Mouse (Mus musculus) hindlimb bud, embryonic 11.5 days (tissue): Measurements from ENCODE around the gene Zfyve9.

Experiments
- DNase-seq: peaks from one replicate; pipeline ENCODE4 v3.0.0-alpha.2; 2012; ENCODE audit warnings: low read depth, low spot score; ENCODE audit errors: extremely low spot score

Zfyve9 gene

DNA sequence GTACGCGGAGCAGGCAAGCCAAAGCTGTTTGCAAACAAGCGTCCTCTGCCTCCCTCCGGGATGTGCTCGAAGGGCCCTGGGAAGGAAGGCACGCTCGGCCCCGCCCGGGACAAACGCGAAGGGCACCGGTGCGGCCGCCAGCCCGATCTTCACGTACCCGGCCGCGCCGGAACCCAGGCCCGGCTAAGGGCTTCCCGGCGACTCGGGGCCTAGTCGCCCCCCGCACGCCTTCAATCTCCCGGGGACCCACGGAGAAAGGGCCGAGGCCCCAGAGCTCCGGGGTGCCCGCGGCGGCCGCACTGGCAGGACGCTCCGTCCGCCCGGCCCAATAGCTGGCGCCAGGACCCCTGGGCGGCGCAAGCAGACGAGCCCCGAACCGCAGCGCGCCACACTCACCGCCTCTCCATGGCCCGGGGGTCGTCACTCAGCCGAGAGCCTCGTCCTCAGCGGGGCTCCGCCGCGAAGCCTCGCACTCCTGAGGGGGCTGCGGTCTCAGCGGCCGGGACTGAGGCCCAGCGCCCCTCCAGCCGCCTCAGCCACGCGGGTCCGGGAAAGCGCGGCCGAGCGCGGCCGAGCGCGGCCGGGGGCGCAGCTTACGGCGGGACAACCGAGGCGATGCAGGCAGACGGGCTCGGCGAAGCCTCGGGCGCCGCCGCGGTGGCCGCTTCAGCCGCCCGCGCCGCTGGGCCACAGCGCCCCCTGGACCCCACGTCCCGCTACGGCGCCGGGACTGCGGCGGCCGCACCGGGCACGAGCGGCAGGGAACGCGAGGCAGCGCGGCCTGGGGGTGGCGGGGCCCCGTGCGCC is at the start of gene Zfyve9:
Gene Zfyve9, minus strand, starts transcription at position 742 of the 807 bp plus-strand sequence.
- no peak for DNase-seq

DNA sequence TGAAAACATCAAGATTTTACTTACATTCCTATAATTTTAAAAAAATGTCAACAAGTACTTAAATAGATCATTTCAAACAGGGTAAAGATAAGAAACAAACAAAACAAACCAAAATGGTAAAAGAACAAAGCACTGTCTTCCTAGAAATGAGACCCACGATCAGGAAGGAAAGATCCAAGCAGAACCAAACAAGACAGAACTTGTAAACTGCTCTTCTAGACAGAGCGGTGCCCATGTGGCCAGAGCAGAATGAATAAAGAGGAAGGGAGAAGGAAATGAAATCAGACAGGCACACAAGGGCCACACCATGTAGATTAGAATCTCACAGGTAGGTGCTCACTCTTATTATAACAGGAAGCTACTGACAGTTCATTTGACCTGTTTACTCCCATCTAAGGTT is 46.0 kb upstream of the Zfyve9 start:
- no peak for DNase-seq

- DNase-seq: no peak
These were observed 45.5 kb upstream of the Zfyve9 start for GRCm38 (mm10) chr4:108826096-108826495.

- no peak for DNase-seq
These were observed 45.1 kb upstream of the Zfyve9 start for GRCm38 (mm10) chr4:108825677-108826076.

GRCm38 (mm10) chr4:108811550-108811949 is 31.0 kb upstream of the Zfyve9 start:
- DNase-seq: no peak

DNA sequence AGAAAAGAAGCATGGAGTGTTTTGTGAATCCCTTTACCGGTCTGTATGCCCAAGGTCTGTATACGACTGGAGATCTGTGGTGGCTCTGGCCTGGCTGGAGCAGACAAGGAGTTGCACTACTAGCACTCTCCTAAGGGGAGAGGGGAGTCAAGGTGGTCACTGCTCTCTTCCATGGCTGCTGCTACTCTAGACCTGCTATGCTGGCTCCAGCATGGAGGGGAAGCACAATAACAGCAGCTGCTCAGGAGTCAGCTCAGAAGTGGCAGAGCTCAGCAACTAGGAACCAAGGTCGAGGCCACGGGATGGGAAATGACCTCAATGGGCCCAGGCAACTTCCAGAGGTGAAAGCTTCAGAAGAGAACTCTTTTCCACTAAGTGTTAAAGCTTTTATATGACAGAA is 30.5 kb upstream of the Zfyve9 start:
- no peak for DNase-seq

GRCm38 (mm10) chr4:108803535-108803934 is 22.9 kb upstream of the Zfyve9 start:
- no peak for DNase-seq

GRCm38 (mm10) chr4:108798083-108798830 is 17.7 kb upstream of the Zfyve9 start:
- no peak for DNase-seq

- no peak for DNase-seq
These were observed 16.1 kb upstream of the Zfyve9 start for GRCm38 (mm10) chr4:108796701-108797100.

- DNase-seq: no peak
These were observed 13.3 kb upstream of the Zfyve9 start for GRCm38 (mm10) chr4:108793941-108794340.

DNA sequence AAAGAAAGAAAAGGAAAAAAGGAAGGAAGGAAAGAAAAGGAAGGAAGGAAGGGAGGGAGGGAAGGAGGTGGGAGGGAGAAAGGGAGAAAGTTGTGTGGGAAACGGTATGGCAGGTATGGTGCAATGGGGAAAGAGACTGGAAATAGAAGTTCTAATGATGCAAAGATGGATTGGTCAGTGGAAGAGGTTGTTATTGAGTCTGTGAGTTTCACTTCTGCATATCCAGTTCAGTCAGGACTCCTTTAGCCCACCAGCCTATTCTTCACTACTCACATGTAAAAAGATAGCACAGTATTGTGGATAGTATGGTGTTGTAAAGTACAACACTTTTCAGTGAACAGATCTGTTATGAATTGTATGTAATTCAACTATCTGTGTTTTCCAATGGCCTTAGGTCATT is 9.9 kb upstream of the Zfyve9 start:
- DNase-seq: no peak

DNA sequence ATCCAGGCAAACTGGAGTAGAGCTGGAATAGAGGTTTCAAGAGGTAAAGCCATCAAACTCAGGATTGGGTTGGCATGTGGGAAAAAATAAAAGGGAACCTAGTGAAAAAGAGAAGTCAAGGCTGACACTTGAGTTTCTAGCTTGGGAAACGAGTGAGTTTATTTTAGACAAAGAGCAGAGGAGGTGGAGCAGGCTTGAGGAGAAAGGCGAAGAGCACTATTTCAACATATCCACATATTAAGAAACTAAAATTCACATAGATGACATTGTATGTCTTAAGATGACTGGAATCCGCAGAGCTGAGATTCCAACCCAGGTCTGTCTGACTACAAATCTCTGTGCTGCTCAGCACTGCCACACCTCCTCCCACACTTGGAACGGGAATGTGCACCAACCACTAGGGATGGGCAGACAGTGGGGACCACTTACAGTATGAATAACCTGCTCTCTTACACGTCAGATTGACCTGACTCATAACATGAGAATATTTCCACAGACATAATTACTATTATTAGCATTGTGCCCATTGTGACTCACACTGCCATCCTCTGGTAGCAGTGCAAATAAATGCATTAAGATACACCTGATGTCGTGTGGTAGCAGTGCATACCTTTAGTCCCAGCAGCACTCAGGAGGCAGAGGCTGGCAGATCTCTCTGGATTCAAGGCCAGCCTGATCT is 8.8 kb upstream of the Zfyve9 start:
- no peak for DNase-seq

DNA sequence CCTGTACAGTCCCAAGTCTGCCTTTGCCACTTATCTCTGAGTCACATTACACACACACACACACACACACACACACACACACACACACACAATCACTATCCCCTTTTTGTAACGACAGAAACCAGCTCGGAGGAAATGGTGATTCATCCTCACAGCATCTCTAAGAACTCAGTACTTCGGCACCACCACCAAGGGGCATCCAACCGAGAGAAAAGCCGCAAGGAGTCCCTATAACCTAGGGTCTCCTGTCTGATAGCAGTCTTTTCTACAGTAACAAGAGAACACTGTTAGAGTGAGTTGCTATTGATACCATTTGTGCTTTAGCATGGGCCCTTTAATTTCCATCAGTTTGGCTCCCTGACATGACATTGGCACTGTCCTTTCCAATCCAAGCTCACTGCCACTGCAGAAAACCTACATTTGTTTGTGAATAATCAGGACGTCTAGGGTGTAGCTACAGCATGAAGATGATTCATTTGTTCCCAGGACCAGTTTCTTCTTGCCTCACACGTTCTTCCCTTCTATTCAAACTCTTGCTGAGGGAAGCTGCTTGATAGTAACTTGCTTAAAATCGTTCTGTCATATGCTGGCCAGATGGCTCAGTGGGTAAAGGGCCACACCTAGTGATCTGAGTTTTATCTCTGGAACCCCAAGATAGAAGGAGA is 2.0 kb upstream of the Zfyve9 start:
- no peak for DNase-seq

DNA sequence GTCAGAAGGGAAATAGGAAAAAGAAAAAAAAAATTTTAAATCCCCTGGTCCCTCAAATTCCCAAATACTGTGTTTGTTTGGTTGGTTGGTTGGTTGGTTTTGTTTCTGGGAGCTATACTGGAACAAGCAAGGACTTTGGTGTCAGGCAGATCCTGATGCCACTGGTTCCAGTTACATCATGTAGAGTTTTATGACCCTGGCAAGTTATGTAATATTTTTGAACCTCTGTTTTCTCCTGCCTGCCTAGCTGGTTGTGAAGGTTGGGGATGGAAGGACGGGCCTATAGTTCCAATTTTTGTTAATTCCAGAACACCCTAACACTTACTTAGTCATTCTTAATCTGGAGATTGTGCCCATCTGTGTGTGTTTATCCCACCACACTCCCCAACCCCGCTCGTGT is 998 bp upstream of the Zfyve9 start:
- DNase-seq: no peak

DNA sequence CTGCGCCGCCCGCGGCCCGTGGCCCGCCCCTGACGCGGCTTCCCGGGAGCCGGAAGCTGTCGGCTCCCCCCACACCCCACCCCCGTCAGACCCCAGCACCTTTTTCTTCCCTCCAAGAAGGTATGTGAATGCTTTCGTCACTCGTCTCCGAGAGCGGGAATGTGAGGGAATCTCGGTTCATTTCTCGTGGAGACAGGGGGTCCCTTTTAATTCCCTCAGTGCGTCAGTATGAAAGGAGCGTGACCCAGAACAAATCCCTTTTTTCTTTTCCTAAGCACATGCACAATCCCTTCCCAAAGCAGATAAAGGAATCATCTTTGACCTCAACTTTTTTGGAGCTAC is 237 bp upstream of the Zfyve9 start:
- DNase-seq: peak; percentile 41

- no peak for DNase-seq
These were observed 888 bp downstream of the Zfyve9 start for GRCm38 (mm10) chr4:108779763-108780056.

DNA sequence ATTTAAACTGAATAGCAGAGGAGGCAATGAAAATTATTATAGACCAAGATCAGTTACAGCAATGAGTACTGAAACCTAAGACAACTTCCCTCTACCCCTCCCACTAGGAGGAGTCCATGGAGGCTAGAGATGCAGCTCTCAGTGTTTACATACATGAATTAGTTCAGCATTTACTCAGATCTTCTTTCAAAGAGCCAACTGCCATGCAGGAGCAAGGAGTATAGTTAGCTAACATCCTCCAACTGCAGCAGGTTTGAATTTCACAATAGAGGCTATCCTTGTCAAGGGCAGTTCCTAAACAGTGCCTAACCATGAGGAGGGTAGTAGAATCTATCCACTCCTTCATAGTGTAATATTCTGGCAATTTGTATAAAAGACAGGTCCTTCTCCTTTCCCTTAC is 12.1 kb downstream of the Zfyve9 start:
- no peak for DNase-seq

GRCm38 (mm10) chr4:108759583-108759982 is 21.0 kb downstream of the Zfyve9 start:
- DNase-seq: no peak

DNA sequence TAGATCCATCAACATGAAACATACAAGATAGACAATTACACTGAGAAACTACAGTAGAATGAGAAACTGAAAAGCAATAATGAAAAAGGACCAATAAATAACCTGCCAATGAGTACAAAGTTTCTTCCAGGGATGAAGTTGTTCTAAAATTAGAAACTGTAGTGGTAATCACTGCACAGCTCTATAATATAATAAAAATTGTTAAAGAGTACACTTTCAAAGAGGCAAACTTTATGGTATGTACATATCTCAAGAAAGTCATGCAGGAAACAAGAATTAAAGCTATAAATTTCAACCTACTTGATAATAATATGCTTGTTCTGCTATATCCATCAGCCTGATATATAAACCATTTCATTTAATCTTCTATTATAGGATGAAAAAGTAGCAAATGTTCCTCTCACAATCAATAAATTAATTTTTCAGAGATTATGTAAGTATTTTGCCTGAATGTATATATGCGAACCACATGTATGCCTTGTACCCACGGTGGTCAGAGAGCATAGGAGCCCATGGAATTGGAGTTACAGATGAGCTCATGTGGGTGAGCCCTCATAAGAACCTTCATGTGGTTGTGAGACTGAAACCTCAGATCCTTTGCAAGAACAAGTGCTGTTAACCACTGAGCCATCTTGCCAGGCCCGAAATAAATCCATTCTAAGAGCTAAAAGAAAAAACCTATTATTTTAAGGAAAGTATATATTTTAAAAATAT is 34.3 kb downstream of the Zfyve9 start:
- no peak for DNase-seq

DNA sequence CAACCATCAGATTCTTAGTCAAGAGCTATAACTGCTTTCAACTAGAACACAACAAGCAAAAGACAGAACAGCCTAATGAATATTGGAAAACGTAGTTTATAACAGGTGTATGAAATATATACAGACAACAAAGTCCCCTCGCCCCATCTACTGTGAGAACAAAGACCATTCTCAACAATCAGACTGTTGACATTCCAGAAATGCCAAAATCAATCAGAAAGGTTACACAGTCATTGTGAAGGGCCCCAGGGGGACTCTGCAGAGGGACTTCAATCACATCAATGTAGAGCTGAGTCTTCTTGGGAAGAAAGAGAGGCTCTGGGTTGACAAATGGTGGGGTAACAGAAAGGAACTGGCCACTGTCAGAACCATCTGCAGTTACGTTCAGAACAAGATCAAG is 49.0 kb downstream of the Zfyve9 start:
- no peak for DNase-seq

DNA sequence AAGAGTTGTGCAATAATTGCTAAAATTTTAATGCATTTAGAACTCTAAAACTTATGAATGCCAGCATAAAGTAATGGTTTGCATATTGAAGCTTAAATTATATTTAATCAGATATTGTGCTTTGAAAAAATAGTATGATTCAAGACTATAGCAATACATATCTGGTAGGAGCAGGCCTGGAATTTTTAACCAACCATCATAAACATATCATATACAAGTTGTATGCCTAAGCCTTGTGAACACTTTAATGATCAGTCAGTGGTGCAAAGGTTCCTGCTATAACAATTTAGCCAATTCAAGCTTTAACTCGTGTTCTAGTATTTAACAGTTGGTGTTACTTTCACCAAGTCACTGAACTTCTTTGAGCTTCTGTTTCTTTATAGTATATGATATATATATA is 50.1 kb downstream of the Zfyve9 start:
- no peak for DNase-seq
